Mouse (Mus musculus) brain, embryonic 14.5 days (tissue): Measurements from ENCODE around the gene Sipa1l3. TPM values are rescaled to one million over a fixed set of nuclear protein-coding genes. Genes with fewer than 3 reads are reported as not detected.
A peak's percentile ranks its signal among the peaks of the same experiment; 100 is the strongest.

Experiments used
- DNase-seq: peaks from one replicate; pipeline ENCODE4 v3.0.0-alpha.2; 2011; ENCODE audit warnings: low read depth
- CTCF ChIP-seq: fragments of 200-500 bp; IDR thresholded peaks from 2 replicates; pipeline ENCODE4 v1.5.1; 2012; ENCODE audit warnings: inconsistent platforms, mild to moderate bottlenecking, moderate library complexity, borderline replicate concordance; ENCODE audit not compliant: insufficient read depth, insufficient read length; ENCODE audit errors: extremely low read depth
- POLR2A ChIP-seq: fragments of 200-500 bp; IDR thresholded peaks from 2 replicates; pipeline ENCODE4 v1.6.1; 2012; ENCODE audit warnings: mild to moderate bottlenecking, inconsistent platforms, borderline replicate concordance; ENCODE audit not compliant: poor library complexity, insufficient read depth, insufficient read length, severe bottlenecking; ENCODE audit errors: extremely low read depth
- polyA plus RNA-seq: library from polyadenylated mRNA; depleted of rRNA; stranded (reverse); fragments of >200 nt; gene quantifications from 2 replicates; pipeline ENCODE4 v1.2.3, GENCODE M21; 2012

Gene Sipa1l3
- polyA plus RNA-seq, 1 experiment, result 49.4 TPM

- DNase-seq, result no peak
- no peak for TF ChIP-seq POLR2A
- TF ChIP-seq CTCF, result no peak
Measured at GRCm38 (mm10) chr7:29438655-29439282, 79.7 kb downstream of the Sipa1l3 start.

DNA sequence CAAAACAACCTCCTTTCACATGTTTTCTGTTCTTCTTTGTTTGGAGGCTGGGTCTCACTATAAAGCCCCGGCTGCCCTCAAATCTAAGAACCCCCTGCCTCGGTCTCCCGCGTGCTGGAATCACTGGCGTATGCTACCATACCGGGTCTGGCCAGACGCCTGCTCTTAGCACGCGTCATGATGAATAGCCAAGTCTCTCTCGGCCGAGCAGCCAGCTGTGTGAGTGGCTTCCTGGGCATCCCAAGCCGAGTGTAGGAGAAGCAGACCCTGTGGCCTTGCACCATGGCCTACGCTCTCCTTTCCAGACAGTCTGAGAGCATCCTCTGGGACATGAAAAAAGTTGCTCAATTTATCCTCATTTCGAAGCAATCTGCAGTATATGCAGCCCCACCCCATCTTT is 80.2 kb downstream of the Sipa1l3 start:
- no peak for TF ChIP-seq POLR2A
- no peak for TF ChIP-seq CTCF
- DNase-seq, result no peak

GRCm38 (mm10) chr7:29437072-29437471 is 81.4 kb downstream of the Sipa1l3 start:
- no peak for DNase-seq
- TF ChIP-seq POLR2A (no peak), CTCF (no peak)

DNA sequence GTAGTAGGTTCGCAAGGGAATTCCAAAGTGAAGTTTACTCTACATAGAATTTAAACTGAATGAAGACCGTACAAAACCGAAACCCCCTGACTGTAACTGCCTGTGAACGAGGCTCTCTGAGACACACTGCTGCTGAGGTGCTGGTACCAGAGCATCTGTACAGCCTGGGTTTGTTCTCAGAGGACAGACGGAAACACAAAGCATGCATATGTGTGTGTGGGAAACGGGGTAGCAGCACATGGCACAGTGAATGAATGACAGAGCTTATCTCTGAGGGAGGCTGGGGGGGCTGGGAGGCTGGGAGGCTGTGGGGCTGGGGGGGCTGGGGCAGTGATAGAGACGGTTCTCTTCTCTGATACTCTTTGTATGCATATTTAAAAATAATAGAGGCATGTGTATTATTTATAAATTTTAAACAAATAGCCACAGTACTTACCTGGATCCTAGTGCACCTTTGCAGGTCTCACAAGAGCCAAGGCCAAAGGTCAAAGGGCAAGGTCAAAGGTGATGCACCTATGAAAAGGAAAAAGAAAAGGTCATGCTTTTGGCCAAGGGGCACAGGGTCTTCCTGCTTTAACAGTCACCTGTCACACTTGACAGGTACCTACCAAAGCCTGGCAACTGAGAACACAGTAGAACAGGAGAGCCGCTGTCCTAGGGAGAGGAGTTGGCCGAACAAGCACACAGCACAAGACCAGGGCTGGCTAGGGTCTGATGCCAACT is 84.0 kb downstream of the Sipa1l3 start:
- no peak for DNase-seq
- TF ChIP-seq POLR2A (no peak), CTCF (no peak)

DNA sequence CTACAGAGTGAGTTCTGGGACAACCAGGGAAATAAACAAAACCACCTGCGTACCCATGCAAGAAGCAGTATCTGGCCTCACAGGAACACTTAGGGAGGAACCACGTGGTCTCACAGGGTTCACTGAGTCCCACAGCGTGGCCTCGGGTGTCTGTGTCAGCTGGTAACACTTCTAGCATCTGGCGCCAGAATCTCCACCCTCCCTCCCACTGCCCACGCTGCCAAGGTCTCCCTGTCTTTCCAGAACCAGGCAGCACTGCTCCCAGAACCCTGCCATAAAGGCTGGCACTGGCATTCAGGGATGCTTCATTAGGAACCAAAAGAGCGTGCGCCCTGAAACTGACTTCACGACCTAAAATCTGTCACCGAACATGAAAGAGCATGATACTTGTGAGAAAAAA is 84.7 kb downstream of the Sipa1l3 start:
- no peak for DNase-seq
- TF ChIP-seq POLR2A (no peak), CTCF (no peak)

- no peak for DNase-seq
- TF ChIP-seq POLR2A, result no peak
Measured at GRCm38 (mm10) chr7:29432947-29433553, 85.4 kb downstream of the Sipa1l3 start.

DNA sequence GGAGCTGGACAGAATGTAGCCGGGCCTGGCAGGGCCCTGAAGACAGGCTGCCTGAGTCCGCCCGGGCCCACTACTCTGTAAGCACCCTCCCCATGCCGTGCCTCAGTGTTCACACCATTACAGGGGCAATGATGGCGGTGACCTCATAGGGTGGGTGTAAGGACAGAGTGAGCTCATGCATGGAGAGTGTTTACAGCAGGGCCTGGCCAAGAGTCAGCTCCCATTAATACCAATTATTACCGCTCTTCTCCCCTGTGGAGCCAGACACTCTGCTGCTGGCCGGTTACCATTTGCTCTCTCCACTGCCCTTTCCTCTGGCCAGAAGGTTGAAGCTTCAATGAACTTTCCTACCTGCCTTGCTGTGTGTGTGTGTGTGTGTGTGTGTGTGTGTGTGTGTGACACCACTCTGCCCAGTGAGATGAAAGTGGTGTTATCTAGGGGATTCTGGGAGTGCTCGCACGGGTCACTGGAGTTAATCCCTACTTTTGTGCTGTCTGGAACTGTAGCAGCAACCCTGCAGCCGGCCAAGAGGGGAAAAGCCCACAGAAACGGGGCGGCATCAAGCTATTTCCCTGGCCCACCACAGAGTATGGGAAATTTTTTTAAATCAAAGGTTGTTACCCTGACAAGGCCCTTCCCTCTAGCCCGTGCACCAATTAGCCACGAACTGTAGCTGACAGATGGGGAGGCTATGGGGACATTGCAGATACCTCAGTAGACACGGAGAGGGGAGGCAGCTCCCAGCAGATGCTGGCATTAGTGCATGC is 86.1 kb downstream of the Sipa1l3 start:
- TF ChIP-seq POLR2A (no peak), CTCF (no peak)
- peak; percentile 69 for DNase-seq

GRCm38 (mm10) chr7:29430739-29431211 is 87.7 kb downstream of the Sipa1l3 start:
- peak; percentile 67 for DNase-seq
- TF ChIP-seq CTCF, result no peak
- no peak for TF ChIP-seq POLR2A

- TF ChIP-seq POLR2A (no peak), CTCF (no peak)
- DNase-seq, result no peak
Measured at GRCm38 (mm10) chr7:29426056-29426455, 92.4 kb downstream of the Sipa1l3 start.

- TF ChIP-seq POLR2A (no peak), CTCF (no peak)
- DNase-seq, result peak; percentile 83
Measured at GRCm38 (mm10) chr7:29425413-29425827, 93.0 kb downstream of the Sipa1l3 start.

GRCm38 (mm10) chr7:29424690-29425089 is 93.8 kb downstream of the Sipa1l3 start:
- TF ChIP-seq CTCF, result no peak
- no peak for TF ChIP-seq POLR2A
- no peak for DNase-seq

GRCm38 (mm10) chr7:29421909-29422244 is 96.6 kb downstream of the Sipa1l3 start:
- peak; percentile 50 for DNase-seq
- TF ChIP-seq POLR2A (no peak), CTCF (no peak)
